Mouse (Mus musculus) monocyte, adult 5-6 weeks (primary cell): Measurements from ENCODE around the gene Med25. TPM values are rescaled to one million over a fixed set of nuclear protein-coding genes. Genes with fewer than 3 reads are reported as not detected.

Source experiments
- ATAC-seq: fragments of 153-309, 156-312 bp; replicated peaks from 2 replicates; pipeline ENCODE4 v1.8.0; 2017; ENCODE audit warnings: mild to moderate bottlenecking; ENCODE audit not compliant: low TSS enrichment, insufficient number of reproducible peaks, severe bottlenecking, poor library complexity, low FRiP score
- total RNA-seq: library from RNA; stranded (forward); fragments of 200-1000, 200-491, 200-594 nt; gene quantifications from 3 replicates; pipeline ENCODE4 v1.2.3, GENCODE M21; 2017

Gene Med25
- total RNA-seq, 1 experiment from 2014 or later = 8.9 TPM

DNA sequence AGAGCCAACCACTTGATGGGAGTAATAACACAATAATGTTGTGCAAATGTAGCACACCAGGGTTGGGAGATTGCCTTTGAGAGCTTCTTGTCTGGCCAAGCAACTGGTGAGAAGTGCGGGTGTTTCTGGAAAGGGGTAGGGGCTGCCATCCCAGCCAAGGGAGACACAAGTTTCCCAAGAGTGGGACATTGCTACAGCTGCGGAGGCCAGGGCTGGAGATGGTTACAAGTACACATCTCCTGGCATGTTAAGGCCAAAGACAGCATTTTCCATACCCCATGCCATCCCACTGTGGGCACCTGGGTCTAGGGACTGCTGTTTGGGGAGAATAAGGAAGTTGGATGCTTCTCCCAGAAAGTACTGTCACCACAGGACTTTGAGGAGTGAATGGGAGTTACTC is 39.4 kb downstream of the Med25 start:
- ATAC-seq = no peak

DNA sequence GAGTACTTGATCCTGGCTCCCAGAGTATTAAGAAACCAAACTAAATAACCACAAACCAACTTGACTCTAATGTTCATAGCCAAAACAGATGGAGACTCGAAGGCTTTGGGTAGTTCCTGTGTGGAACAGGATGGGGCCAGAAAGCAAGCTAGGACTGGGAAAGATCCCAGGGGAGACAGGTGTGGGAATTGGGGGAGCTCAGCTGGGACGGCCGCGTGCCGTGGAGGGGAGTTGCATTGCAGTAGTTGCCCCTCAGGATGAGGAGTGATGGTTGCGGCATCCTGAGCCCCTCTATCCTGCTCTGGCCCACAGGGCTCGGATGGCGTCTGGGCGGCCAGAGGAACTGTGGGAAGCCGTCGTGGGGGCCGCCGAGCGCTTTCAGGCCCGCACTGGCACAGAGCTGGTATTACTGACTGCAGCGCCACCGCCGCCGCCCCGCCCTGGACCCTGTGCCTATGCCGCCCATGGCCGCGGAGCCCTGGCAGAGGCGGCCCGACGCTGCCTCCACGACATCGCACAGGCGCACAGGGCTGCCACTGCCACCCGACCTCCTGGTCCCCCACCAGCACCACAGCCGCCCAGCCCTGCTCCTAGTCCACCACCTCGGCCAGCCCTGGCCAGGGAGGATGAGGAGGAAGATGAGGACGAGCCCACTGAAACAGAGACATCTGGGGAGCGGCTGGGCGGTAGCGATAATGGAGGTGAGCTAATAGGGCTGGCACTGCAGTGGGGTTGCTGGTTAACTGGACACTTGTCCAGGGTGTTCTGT is 40.1 kb downstream of the Med25 start:
- no peak for ATAC-seq

- no peak for ATAC-seq
Measured at GRCm38 (mm10) chr7:44851625-44852234, 40.8 kb downstream of the Med25 start.

DNA sequence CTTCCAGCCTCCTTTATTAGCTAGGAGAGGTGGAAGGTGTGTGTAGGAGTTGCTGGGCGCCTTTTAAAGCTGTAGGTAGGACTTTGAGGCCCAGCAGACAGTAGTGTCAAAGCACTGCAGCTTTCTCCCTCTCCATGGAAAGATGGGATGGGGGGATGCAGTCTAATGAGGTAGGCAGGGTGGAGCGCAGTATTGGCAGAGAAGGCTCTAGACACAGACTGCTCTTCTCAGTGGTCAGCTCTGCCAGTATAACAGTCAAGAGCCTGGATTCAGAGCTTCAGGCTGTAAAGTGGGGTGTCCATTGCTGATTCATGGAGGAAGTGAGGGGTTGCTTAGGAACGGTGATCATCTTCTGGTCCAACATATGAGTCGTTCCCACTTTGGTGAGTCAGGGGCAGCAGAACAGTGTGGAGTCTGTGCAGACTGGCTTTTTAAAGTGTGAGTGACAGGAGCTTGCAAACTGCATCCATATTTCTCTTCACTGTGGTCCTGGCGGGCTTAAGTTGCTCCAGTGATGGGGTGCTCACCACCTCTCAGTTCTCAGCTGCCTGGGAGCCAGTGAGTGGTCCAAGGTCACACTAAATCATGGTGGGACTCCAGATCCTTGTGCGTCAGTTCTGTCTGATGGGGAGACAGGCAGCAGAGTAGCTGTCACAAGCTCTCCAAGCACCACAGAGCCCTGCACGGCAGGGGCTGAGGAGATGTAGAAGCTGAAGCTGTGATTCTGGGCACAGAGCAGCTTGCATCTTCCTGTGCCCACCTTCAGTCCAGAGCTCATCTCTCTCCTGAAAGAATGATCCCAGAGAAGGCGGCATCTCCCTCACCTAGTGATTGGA is 41.5 kb downstream of the Med25 start:
- no peak for ATAC-seq

DNA sequence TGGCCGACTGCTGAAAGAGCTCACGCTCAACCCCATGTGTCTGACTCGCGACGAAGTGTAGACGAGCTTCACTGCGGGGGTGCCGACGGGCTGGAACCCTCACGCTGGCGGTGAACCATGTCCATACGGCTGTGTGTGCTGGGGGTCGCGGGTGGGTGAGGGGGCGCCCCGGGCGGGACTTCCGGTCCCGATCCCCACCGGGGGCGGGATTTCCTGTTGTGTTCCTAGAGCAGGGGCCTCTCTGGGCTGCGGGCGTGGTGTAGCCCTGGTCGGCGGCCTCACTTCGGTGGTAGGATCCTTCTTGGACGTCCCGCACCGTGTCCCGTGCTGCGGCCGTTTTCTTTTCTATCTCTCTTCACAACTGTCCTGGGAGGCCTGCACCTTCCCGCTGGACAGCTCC is 42.4 kb downstream of the Med25 start:
- ATAC-seq = no peak

GRCm38 (mm10) chr7:44849416-44850111 is 42.9 kb downstream of the Med25 start:
- peak; percentile 25 for ATAC-seq

- peak; percentile 75 for ATAC-seq
Measured at GRCm38 (mm10) chr7:44848561-44849415, 43.7 kb downstream of the Med25 start, which contains the start of the genes Akt1s1 and Tbc1d17. Akt1s1 (plus strand) TSS chr7:44848991. Tbc1d17 (minus strand) TSS chr7:44849079.

DNA sequence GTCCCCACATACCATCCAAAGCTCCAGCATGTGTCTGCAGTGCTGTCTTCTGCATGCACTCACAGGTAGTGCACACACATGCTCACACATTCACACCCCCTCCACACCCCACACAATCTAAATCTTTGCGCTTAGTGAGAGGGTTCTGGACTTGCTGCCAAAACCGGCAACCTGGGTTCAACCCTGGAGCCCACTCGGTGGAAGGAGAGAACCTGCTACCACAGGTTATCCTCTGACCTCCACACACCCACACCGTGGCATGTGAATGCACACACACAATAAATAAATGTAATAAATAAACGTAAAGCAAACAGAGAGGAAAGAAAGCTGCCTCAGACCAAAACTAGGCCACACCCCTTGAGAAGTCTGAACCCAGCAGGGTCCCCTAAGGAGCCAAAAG is 44.7 kb downstream of the Med25 start:
- ATAC-seq = no peak

- no peak for ATAC-seq
Measured at GRCm38 (mm10) chr7:44846804-44847203, 45.7 kb downstream of the Med25 start.

GRCm38 (mm10) chr7:44845006-44845405 is 47.5 kb downstream of the Med25 start:
- ATAC-seq = no peak

DNA sequence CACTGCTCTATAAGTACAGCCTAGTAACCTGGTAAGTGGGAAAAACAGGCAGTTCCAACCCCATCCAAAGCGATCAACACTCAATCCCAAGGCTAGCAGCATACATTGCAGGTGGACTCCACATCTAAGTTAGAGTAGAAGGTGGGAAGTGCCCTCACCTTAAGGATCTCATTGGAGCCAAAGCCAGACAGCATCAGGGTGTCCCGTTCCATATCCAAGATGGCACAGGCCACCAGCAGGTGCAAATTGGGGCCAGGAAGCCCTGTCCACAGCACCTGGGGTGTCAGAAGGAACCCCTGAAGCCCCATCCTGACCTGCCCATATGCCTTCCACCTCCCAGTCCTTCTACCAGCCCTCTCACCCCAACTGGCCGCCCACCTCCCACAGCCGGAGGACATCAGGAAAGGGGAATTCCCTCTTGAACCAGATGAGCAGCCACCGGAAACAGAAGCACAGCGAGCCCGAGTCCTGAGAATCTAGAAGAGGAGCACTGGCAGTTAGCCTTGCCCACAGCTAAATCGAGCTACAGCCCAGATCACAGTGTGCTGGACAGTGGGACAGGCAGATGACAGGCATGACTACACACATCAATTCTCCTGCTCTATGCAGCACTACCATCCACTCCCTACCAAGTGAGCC is 50.6 kb downstream of the Med25 start:
- no peak for ATAC-seq

DNA sequence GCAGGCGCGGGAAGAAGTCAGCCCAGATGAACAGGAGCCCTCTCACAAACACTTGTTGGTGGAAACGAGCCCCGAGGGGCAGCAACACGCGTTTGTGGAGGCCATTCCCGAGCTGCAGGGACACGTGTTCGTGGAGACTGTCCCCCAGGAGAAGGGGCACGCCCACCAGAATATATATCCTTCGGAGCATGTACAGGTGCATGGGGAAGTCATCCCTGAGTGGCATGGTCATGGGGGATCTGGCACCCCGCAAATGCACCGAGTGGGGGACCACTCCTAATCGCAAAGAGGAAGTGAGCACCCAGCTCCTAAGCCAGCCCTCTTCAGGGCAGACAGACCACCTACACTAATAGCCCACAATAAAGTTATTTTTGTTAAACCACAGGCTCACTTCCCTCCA is 52.1 kb downstream of the Med25 start:
- ATAC-seq = no peak

- ATAC-seq = 0 out of 2 replicates have a peak, but pooled peaks have one; percentile 20
Measured at GRCm38 (mm10) chr7:44839491-44840191, 52.9 kb downstream of the Med25 start.

DNA sequence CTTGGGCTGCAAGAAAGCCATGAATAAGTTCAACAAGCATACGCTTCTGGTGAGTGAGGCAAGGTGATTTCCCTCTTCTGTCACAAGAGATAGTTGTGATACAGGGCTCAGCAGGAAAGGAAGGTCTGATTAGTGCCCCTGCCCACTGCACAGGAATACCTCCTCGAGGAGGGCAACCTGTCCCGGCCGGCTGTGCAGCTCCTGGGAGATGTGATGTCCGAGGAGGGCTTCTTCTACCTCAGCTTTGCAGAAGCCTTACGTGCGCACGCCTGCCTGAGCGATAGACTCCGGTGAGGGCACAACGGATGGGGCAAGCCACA is 53.4 kb downstream of the Med25 start:
- 0 out of 2 replicates have a peak, but pooled peaks have one; percentile 3 for ATAC-seq

DNA sequence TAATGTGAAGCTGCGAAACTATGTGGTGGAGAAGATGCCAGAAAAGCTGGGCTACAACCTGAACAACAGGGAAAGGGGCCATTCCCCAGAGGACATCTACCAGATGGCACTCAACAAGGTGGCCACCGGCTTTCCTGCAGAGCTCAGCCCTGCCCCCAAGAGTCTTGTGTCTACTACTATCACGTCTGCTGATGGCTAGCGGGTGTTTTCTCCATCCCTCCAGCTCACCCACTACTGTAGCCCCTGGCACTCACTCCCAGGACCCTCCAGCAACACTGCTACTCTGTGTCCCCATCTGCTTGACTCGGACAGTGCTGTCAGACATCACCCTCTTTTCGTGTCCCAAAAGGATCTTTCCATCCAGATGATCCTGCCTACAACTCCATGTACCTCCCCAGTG is 54.4 kb downstream of the Med25 start:
- no peak for ATAC-seq

DNA sequence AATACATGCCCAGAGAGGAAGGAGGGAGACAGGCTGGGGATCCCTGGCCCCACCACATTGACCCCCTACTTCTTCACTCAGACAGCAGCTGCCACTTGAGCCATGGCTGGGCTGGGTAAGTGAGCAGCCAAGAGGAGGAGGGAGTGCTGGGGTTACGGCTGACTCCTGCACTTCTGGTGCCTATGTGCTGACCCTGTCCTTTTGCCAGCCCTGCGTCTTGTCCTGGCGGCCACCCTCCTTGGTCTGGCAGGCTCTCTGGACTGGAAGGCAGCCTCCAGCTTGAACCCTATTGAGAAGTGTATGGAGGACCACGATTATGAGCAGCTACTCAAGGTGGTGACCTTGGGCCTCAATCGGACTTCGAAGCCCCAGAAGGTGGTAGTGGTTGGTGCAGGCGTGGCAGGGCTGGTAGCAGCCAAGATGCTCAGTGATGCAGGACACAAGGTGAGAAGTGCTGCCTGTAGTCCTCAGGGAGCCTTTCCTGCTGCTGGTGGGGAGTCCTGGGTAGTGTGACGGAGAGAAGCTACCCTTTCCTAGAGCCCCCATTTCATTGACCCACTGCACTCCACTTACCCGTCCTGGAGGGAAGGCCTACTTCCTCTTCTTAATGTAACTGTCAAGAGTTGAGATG is 56.0 kb downstream of the Med25 start:
- ATAC-seq = no peak

- ATAC-seq = no peak
Measured at GRCm38 (mm10) chr7:44836016-44836404, 56.5 kb downstream of the Med25 start.
